Mouse (Mus musculus) midbrain, embryonic 14.5 days (tissue): Measurements from ENCODE around the gene Ado. TPM values are rescaled to one million over a fixed set of nuclear protein-coding genes. Genes with fewer than 3 reads are reported as not detected.

Experiments used
- ATAC-seq: fragments of 200-750 bp; cut with Nextera tagmentation; 2 replicates; pipeline ENCODE4 v1.8.0; 2017; ENCODE audit warnings: moderate number of reproducible peaks, moderate library complexity; ENCODE audit not compliant: low FRiP score, low TSS enrichment
- DNase-seq: peaks from one replicate; pipeline ENCODE4 v3.0.0-alpha.2; 2015
- H3K27ac ChIP-seq: fragments of 300-500 bp; sonication (generic); replicated peaks from 2 replicates; pipeline ENCODE4 v1.5.1; 2014; ENCODE audit warnings: mild to moderate bottlenecking, low read depth, low read length, moderate library complexity
- H3K27me3 ChIP-seq: fragments of 300-500 bp; sonication (generic); 2 replicates; pipeline ENCODE4 v1.6.1; 2014; ENCODE audit warnings: low read length, control low read depth, mixed read lengths; ENCODE audit not compliant: control insufficient read depth, insufficient read depth
- H3K36me3 ChIP-seq: fragments of 300-500 bp; sonication (generic); 2 replicates; pipeline ENCODE4 v1.6.1; 2014; ENCODE audit warnings: low read length, control low read depth; ENCODE audit not compliant: control insufficient read depth, insufficient read depth
- H3K4me1 ChIP-seq: fragments of 300-500 bp; sonication (generic); 2 replicates; pipeline ENCODE4 v1.6.1; 2014; ENCODE audit warnings: mild to moderate bottlenecking, antibody characterized with exemption, low read length, control low read depth; ENCODE audit not compliant: control insufficient read depth, insufficient read depth
- H3K4me2 ChIP-seq: fragments of 300-500 bp; sonication (generic); 2 replicates; pipeline ENCODE4 v1.6.1; 2014; ENCODE audit warnings: mild to moderate bottlenecking, low read length, moderate library complexity
- H3K4me3 ChIP-seq: fragments of 300-500 bp; sonication (generic); replicated peaks from 2 replicates; pipeline ENCODE4 v1.5.1; 2014; ENCODE audit warnings: low read depth, low read length
- H3K9ac ChIP-seq: fragments of 300-500 bp; sonication (generic); replicated peaks from 2 replicates; pipeline ENCODE4 v1.6.1; 2014; ENCODE audit warnings: mild to moderate bottlenecking, low read length, moderate library complexity
- H3K9me3 ChIP-seq: fragments of 300-500 bp; sonication (generic); 2 replicates; pipeline ENCODE4 v1.6.1; 2016; ENCODE audit warnings: low read length, control low read depth, mixed read lengths; ENCODE audit not compliant: control insufficient read depth
- WGBS: fragments of 180-500 bp; shearing (Covaris S2); extraction: QIAGEN DNeasy Blood & Tissue Kit; methylation state at CpG from one replicate; pipeline ENCODE4 v1.1.7; 2014; 5-methylcytosine and 5-hydroxymethylcytosine counted together
- polyA plus RNA-seq: library from polyadenylated mRNA; unstranded; fragments of >200 nt; fragmentation: Nextera tagmentation; extraction: Ambion mirVana; gene quantifications from 2 replicates; pipeline ENCODE4 v1.2.1, GENCODE M21; 2014

The Ado gene
- polyA plus RNA-seq, 1 experiment from 2014 or later: 98.6 TPM

DNA sequence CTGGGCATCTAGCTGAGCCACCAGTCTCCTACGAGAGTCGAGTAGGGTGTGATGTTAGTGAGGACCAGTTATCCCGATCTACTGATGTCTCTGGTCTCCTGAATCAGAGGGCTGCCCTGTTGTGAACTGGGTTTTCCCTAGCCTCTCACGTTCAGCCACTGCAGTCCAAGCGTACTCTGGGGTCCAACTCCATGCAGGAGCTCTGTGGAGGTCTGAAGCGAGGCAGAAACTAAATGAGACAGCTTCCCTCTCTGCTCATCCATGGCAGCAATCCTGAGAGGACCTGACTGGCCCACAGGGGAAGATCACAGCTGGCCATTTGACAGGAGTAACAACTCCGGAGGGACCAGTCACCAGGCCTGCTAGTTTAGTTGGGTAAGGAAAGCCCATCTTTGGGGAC lies 24.1 kb downstream of the Ado start:
- H3K36me3 ChIP-seq: no peaks in the 10 kb centered on the region
- WGBS: 81% methylated on average over 7 of the region's 7 CpGs
- no peaks in the 10 kb centered on the region for H3K4me1 ChIP-seq
- no peak overlapping the region for H3K27ac ChIP-seq
- no peak for ATAC-seq
- DNase-seq: no peak
- no peak overlapping the region for H3K9ac ChIP-seq
- H3K4me2 ChIP-seq: no peak overlapping the region
- H3K27me3 ChIP-seq: no peaks in the 10 kb centered on the region
- no peaks in the 10 kb centered on the region for H3K9me3 ChIP-seq
- no peak overlapping the region for H3K4me3 ChIP-seq

DNA sequence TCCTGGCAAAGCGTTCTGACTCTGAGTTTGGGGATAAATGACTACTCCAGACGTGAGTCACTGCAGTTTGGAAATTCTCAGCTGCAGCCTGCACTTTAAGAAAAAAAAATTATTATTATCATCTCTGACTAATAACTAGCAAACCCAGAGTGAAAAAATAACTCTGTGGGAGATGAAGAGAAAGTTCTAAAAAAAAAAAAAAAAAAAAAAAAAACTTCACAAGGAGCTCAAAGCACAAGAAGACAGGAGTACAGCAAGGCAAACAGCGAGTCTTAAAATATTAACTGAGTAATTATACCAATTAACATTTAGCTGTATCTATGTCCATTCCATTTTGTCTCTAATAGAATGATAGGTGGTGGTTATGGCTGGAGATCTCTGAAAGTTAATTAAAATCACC lies 24.6 kb downstream of the Ado start:
- no peaks in the 10 kb centered on the region for H3K4me1 ChIP-seq
- DNase-seq (no peak), ATAC-seq (no peak)
- H3K27me3 ChIP-seq: no peaks in the 10 kb centered on the region
- H3K27ac ChIP-seq: no peak overlapping the region
- WGBS: 82% methylated on average over 3 of the region's 3 CpGs
- H3K4me2 ChIP-seq: no peak overlapping the region
- no peaks in the 10 kb centered on the region for H3K36me3 ChIP-seq
- H3K9me3 ChIP-seq: no peaks in the 10 kb centered on the region
- H3K4me3 ChIP-seq: no peak overlapping the region
- H3K9ac ChIP-seq: no peak overlapping the region

DNA sequence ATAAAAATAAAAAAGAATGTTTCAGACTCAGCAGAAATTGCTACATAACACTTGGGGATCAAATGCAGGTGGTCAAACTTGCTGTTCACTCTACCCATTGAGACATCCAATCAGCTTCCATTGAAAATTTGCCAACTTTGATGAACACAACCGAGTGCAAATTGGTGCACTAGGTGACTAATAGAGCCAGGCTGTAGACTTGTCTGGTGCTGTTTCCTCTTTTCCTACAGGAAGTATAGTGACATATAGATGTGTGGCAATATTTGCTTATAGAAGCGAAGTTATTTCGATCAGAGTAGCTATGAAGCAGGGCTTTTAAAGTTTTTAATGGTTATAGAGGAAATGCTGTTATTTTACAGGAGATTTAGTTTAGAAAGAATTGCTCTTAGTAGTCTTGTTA lies 30.0 kb downstream of the Ado start:
- no peaks in the 10 kb centered on the region for H3K4me1 ChIP-seq
- no peak overlapping the region for H3K27ac ChIP-seq
- no peaks in the 10 kb centered on the region for H3K9me3 ChIP-seq
- 94% methylated on average over 3 of the region's 3 CpGs for WGBS
- H3K4me3 ChIP-seq: no peak overlapping the region
- no peak overlapping the region for H3K9ac ChIP-seq
- no peaks in the 10 kb centered on the region for H3K36me3 ChIP-seq
- H3K27me3 ChIP-seq: no peaks in the 10 kb centered on the region
- no peak for DNase-seq
- ATAC-seq: no peak
- no peak overlapping the region for H3K4me2 ChIP-seq

DNA sequence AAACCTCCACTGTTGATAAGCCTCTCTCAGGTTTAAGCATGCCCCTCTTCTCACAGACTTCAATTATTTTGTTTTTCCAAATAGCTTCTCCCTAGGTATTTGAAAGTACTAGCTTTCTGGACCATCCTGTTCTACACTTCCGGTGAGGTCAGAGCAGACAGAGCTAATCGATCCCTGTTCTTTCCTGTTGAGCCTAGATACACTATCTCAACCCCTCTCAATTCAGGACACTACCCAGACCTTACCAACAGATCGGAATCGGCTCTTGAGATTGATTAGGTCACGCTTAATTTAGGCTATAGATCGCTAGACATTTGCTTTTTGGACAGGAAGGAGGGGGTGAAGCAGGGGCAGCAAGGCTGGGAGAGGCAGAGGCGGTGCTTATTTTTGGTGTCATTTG lies 35.9 kb downstream of the Ado start:
- Histone ChIP-seq H3K27ac (no peak overlapping the region), H3K4me2 (no peak overlapping the region), H3K4me3 (no peak overlapping the region), H3K36me3 (no peaks in the 10 kb centered on the region), H3K9me3 (no peaks in the 10 kb centered on the region), H3K4me1 (no peaks in the 10 kb centered on the region), H3K27me3 (no peaks in the 10 kb centered on the region), H3K9ac (no peak overlapping the region)
- no peak for ATAC-seq
- DNase-seq: no peak
- 69% methylated on average over 7 of the region's 7 CpGs for WGBS

DNA sequence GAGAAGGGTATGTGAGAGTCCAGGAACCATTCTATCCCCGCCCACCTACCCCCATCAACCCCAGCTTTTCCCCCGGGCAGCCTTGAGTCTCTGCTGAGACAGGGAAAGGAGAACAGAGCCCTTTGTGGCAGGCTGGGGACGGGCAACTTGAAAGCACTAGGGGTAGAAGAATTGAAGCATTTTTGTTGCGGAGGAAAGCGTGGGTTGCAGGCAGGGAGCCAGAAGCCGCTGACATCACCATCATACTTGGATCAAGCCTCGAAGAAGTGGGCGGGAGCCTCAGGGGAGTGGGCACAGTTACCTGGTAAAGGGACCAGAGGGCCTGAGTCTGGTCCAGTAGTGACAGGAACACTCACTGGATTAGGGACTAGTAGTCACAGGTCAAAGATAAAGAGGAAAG lies 36.5 kb downstream of the Ado start:
- Histone ChIP-seq H3K4me3 (no peak overlapping the region), H3K4me2 (no peak overlapping the region), H3K4me1 (no peaks in the 10 kb centered on the region), H3K36me3 (no peaks in the 10 kb centered on the region), H3K27me3 (no peaks in the 10 kb centered on the region), H3K9ac (no peak overlapping the region), H3K27ac (no peak overlapping the region), H3K9me3 (no peaks in the 10 kb centered on the region)
- WGBS: 72% methylated on average over 8 of the region's 8 CpGs
- DNase-seq (no peak), ATAC-seq (no peak)

DNA sequence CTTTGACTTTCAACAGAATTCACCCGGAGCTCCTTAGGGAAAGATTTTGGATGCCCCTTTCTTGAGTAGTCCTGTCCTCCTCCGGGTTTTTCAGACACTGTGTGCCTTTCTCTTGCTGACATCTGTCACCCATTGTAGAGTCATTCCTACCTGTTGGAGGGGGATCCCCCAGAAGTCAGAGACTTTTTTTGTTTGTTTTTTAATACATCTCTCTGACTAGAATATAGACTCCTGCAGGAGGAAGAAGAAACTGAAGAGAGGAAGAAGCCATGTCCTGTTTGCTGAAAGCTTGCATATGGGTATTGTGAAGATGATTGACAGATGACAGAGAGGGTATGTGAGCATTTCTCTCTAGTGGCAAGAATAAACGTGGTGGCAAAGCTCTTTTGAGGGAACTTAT lies 43.5 kb downstream of the Ado start:
- ATAC-seq: no peak

DNA sequence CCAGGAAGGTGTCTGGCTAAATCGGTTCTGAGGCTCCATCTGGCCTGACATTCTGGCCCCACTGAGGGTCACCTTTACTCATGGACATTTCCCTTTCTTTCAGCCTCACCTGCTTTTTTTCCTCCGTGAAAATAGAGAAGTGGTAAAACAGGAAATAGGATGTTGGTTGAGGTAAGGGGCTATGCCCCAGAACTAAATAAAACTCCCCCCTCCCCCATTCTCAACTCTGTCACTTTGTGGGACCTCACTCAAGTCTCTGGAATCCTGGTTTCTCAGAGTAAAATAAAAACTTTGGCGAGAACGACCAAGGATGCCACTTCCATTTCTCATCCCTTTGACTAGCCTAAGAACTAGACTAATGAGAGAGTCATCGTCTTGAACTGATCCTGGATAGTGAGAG lies 44.7 kb downstream of the Ado start:
- H3K4me3 ChIP-seq: no peak overlapping the region
- no peak overlapping the region for H3K9ac ChIP-seq
- no peaks in the 10 kb centered on the region for H3K9me3 ChIP-seq
- no peaks in the 10 kb centered on the region for H3K36me3 ChIP-seq
- no peaks in the 10 kb centered on the region for H3K27me3 ChIP-seq
- no peak overlapping the region for H3K27ac ChIP-seq
- ATAC-seq (no peak), DNase-seq (no peak)
- 76% methylated on average over 5 of the region's 5 CpGs for WGBS
- H3K4me1 ChIP-seq: no peaks in the 10 kb centered on the region
- H3K4me2 ChIP-seq: no peak overlapping the region

More for the DNA sequence above, 43.5 kb downstream of the Ado start:
- H3K9me3 ChIP-seq: no peaks in the 10 kb centered on the region
- no peak overlapping the region for H3K4me3 ChIP-seq
- WGBS: 71% methylated on average over 3 of the region's 3 CpGs
- no peaks in the 10 kb centered on the region for H3K36me3 ChIP-seq
- no peak for DNase-seq
- H3K27me3 ChIP-seq: no peaks in the 10 kb centered on the region
- no peak overlapping the region for H3K27ac ChIP-seq
- H3K4me2 ChIP-seq: no peak overlapping the region
- H3K9ac ChIP-seq: no peak overlapping the region
- H3K4me1 ChIP-seq: no peaks in the 10 kb centered on the region

DNA sequence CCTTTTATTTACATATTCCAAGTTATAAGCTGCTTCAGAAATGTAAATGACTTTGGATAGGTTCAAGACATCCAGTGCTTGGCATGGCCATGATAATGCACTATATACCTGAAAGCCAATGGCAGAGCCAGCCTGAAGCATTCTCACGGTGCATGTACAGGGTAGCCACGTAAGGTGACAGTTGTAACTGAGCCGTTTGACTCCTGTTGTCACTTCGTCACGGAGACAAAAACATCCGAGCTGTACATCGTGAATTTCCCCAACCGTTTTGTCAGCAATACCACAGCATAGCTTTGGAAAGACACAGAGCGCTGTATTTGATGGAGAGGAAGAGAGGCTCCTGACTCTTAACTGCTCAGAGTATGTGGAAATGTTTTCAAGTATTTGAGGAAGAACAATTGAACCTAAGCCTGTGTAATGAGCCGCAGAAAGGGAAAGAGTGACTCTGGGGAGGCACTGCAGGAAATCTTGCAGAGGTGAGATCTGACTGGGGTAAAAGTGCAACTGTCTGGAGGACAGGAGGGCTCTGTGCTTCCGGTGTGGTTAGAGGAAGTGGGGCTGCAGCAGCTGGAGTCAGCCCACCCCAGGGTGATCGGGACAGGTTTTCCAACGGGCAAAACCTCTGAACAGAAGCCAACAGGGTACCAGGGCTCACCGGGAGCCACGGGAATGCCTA lies 45.3 kb downstream of the Ado start:
- Histone ChIP-seq H3K4me3 (no peak overlapping the region), H3K4me1 (no peaks in the 10 kb centered on the region), H3K9ac (no peak overlapping the region), H3K9me3 (no peaks in the 10 kb centered on the region), H3K4me2 (no peak overlapping the region), H3K27ac (no peak overlapping the region), H3K27me3 (no peaks in the 10 kb centered on the region), H3K36me3 (no peaks in the 10 kb centered on the region)
- 71% methylated on average over 15 of the region's 15 CpGs for WGBS
- DNase-seq (no peak), ATAC-seq (no peak)

DNA sequence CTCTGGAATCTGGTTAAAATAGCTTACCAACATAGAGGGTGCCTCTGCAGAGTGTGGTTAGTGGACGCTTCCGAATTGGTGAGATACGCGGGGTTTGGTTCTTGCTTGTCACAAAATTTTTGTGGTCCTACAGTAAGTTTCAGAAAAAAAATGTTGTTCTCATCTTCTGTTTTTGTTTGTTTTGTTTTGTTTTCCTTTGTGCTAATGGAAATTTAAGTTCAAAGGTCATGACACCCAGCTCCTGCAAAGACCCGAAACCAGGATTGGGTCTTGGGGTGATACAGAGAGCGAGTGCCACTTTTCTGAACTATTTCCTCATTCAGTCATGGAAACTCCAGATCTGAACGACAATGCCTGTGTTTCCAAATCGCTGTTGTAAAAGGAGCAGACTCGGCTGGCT lies 50.8 kb downstream of the Ado start:
- no peaks in the 10 kb centered on the region for H3K9me3 ChIP-seq
- H3K36me3 ChIP-seq: no peaks in the 10 kb centered on the region
- no peak overlapping the region for H3K27ac ChIP-seq
- no peak overlapping the region for H3K9ac ChIP-seq
- H3K4me2 ChIP-seq: no peak overlapping the region
- no peak overlapping the region for H3K4me3 ChIP-seq
- no peaks in the 10 kb centered on the region for H3K4me1 ChIP-seq
- no peak for DNase-seq
- ATAC-seq: no peak
- 93% methylated on average over 9 of the region's 9 CpGs for WGBS
- no peaks in the 10 kb centered on the region for H3K27me3 ChIP-seq
